Mouse (Mus musculus) E14TG2a.4 (cell line): ENCODE measurements around the gene Spata31d1d.

Experiments used
- CTCF ChIP-seq: conservative IDR thresholded peaks from 2 replicates; pipeline ENCODE4 v1.5.1; 2014; ENCODE audit warnings: low read length
- NANOG ChIP-seq: IDR thresholded peaks from 2 replicates; pipeline ENCODE4 v1.6.1; 2014; ENCODE audit warnings: borderline replicate concordance, low read length, mixed read lengths
- POU5F1 ChIP-seq: IDR thresholded peaks from 2 replicates; pipeline ENCODE4 v1.6.1; 2014; ENCODE audit warnings: low read length, borderline replicate concordance

- no peak for TF ChIP-seq CTCF
- no peak for TF ChIP-seq NANOG
- TF ChIP-seq POU5F1, result no peak
Observed at GRCm38 (mm10) chr13:59768531-59768930, 37.0 kb upstream of the Spata31d1d start.
